Mouse (Mus musculus) erythroblast, adult 5-6 weeks (primary cell): ENCODE data around the gene Zbtb12. TPM values are rescaled to one million over a fixed set of nuclear protein-coding genes. Genes with fewer than 3 reads are reported as not detected.

ENCODE experiments used
- ATAC-seq: replicated peaks from 2 replicates; pipeline ENCODE4 v1.8.0; 2016; ENCODE audit warnings: moderate number of reproducible peaks, mild to moderate bottlenecking, moderate TSS enrichment, inconsistent platforms; ENCODE audit not compliant: poor library complexity, low FRiP score, severe bottlenecking
- total RNA-seq, 2 experiments: library from RNA; stranded (forward) in 1 of 2; stranded (reverse) in 1 of 2; fragments of 150-400 nt in 1 of 2; fragments of 200-764, 138-1000 nt in 1 of 2; gene quantifications; 2 replicates each; pipeline versions ENCODE4 v1.2.3 to v1.2.4; 2015 to 2017; ENCODE audit warnings: low replicate concordance in 2 of 2

Gene Zbtb12
- total RNA-seq, 2 experiments from 2014 or later, result 0.38 TPM; not detected in 1

- no peak for ATAC-seq
Observed at GRCm38 (mm10) chr17:34862416-34863081, 16.7 kb upstream of the Zbtb12 start, which contains the start of gene Cfb. TSS of gene Cfb (minus strand) at chr17:34862518.

GRCm38 (mm10) chr17:34865981-34866380, 13.3 kb upstream of the Zbtb12 start:
- ATAC-seq, result no peak

GRCm38 (mm10) chr17:34874321-34874720, 5.0 kb upstream of the Zbtb12 start:
- ATAC-seq, result no peak

- ATAC-seq, result no peak
Observed at GRCm38 (mm10) chr17:34881166-34881565, 1.9 kb downstream of the Zbtb12 start.

- no peak for ATAC-seq
Observed at GRCm38 (mm10) chr17:34881683-34882310, 2.5 kb downstream of the Zbtb12 start, which contains the start of gene Gm20547. TSS of gene Gm20547 (minus strand) at chr17:34882042.

- no peak for ATAC-seq
Observed at GRCm38 (mm10) chr17:34883332-34883731, 4.0 kb downstream of the Zbtb12 start.

- no peak for ATAC-seq
Observed at GRCm38 (mm10) chr17:34884704-34885103, 5.4 kb downstream of the Zbtb12 start.

GRCm38 (mm10) chr17:34885615-34886014, 6.3 kb downstream of the Zbtb12 start:
- no peak for ATAC-seq

GRCm38 (mm10) chr17:34887942-34888341, 8.7 kb downstream of the Zbtb12 start:
- no peak for ATAC-seq

GRCm38 (mm10) chr17:34890074-34890743, 10.9 kb downstream of the Zbtb12 start:
- ATAC-seq, result no peak

- no peak for ATAC-seq
Observed at GRCm38 (mm10) chr17:34891377-34891776, 12.1 kb downstream of the Zbtb12 start.

- ATAC-seq, result no peak
Observed at GRCm38 (mm10) chr17:34893072-34893824, 14.0 kb downstream of the Zbtb12 start.

GRCm38 (mm10) chr17:34894074-34894597, 14.9 kb downstream of the Zbtb12 start:
- peak; percentile 63 for ATAC-seq

GRCm38 (mm10) chr17:34894801-34895530, 15.7 kb downstream of the Zbtb12 start:
- ATAC-seq, result no peak

GRCm38 (mm10) chr17:34895724-34896123, 16.4 kb downstream of the Zbtb12 start:
- no peak for ATAC-seq

- no peak for ATAC-seq
Observed at GRCm38 (mm10) chr17:34896366-34896765, 17.1 kb downstream of the Zbtb12 start.

GRCm38 (mm10) chr17:34897373-34898159, 18.3 kb downstream of the Zbtb12 start:
- ATAC-seq, result no peak

- peak; percentile 60 for ATAC-seq
Observed at GRCm38 (mm10) chr17:34898160-34898586, 18.9 kb downstream of the Zbtb12 start, which contains the start of the genes C2 and Ehmt2. TSS of gene C2 (minus strand) at chr17:34898265. TSS of gene Ehmt2 (plus strand) at chr17:34898469.
